Mouse (Mus musculus) ES-Bruce4 (cell line): ENCODE measurements at regions not wholly inside any gene's neighbourhood (a gene's known extent, or its start where the extent isn't known, plus 50 kb on each side); places are given as distances from the start of the nearest gene placed in this dataset.

Experiments
- CTCF ChIP-seq: IDR thresholded peaks from one replicate; pipeline ENCODE4 v1.8.1; 2011; ENCODE audit warnings: low read depth, low read length
- EP300 ChIP-seq: IDR thresholded peaks from 2 replicates; pipeline ENCODE4 v1.6.1; 2011; ENCODE audit warnings: low read depth, low read length; ENCODE audit not compliant: insufficient read depth
- POLR2A ChIP-seq: IDR thresholded peaks from one replicate; pipeline ENCODE4 v1.8.1; 2011; ENCODE audit warnings: low read length; ENCODE audit not compliant: insufficient read depth

- TF ChIP-seq CTCF = no peak
- no peak for TF ChIP-seq POLR2A
- TF ChIP-seq EP300 = no peak
These were observed 170.0 kb downstream of the Opa1 start for GRCm38 (mm10) chr16:29749167-29749566.
